Mouse (Mus musculus): ENCODE data around the gene Ganc. TPM values are rescaled to one million over a fixed set of nuclear protein-coding genes. Genes with fewer than 3 reads are reported as not detected.

The Ganc gene
- polyA plus RNA-seq, 1 experiment from 2014 or later, result 6.0 TPM

DNA sequence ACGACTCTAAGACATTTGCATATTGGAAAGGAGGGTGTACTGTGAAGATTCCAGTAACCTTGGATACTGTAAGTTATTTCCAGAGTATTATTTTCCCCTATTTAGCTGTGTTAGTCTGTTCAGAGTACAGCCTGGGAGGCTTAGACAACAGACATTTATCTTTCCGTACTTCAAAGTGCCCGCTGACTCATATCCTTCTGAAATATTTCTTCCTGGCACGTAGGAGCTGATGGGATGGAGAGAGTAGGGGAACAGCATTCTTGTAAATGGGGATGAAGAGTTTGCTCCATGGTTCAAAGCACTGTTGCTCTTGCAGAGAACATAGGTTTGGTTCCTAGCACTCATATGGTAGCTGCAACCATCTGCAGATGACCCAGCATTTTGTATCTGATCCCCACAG is 48.9 kb downstream of the Ganc start:
- no peak overlapping the region for H3K4me2 ChIP-seq
- no peak overlapping the region for H3K4me3 ChIP-seq (replicated peaks)
- no peak overlapping the region for H3K9ac ChIP-seq
- no peaks in the 10 kb centered on the region for H3K4me1 ChIP-seq (replicated peaks)
- no peak overlapping the region for H3K27ac ChIP-seq (replicated peaks)
- no peak for ATAC-seq (ENCODE audit: insufficient read depth)
- no peaks in the 10 kb centered on the region for H3K27me3 ChIP-seq
- H3K9me3 ChIP-seq (replicated peaks), result no peaks in the 10 kb centered on the region
- 0 out of 2 replicates have a peak, but pooled peaks cover 4% of the 10 kb centered on the region for H3K36me3 ChIP-seq (replicated peaks)
- 60% methylated on average over 4 of the region's 4 CpGs for WGBS (ENCODE audit: insufficient replicate concordance)

DNA sequence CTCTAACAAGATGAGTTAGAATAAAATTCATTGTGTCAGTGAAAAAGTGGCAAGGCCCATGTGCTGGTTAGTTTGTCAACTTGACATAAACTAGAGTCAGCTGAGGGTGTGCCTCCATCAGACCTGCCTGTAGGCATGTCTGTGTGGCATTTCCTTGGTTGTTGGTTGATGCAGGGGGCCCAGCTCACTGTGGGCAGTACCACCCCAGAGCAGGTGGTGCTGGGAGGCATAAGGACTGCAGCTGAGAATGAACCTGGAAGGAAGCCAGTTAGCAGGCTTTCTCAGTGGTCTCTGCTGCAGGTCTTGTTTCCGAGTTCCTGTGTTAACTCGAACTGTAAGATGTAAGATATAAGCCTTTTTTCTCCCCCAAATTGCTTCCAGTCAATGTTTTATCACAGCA is 51.3 kb downstream of the Ganc start:
- WGBS (ENCODE audit: insufficient replicate concordance), result 35% methylated on average over 2 of the region's 2 CpGs
- no peak overlapping the region for H3K4me2 ChIP-seq
- ATAC-seq (ENCODE audit: insufficient read depth), result no peak
- H3K9ac ChIP-seq, result no peak overlapping the region
- 0 out of 2 replicates have a peak, but pooled peaks cover 4% of the 10 kb centered on the region for H3K36me3 ChIP-seq (replicated peaks)
- H3K9me3 ChIP-seq (replicated peaks), result no peaks in the 10 kb centered on the region
- H3K27me3 ChIP-seq, result no peaks in the 10 kb centered on the region
- H3K27ac ChIP-seq (replicated peaks), result no peak overlapping the region
- H3K4me3 ChIP-seq (replicated peaks), result no peak overlapping the region
- H3K4me1 ChIP-seq (replicated peaks), result no peaks in the 10 kb centered on the region

DNA sequence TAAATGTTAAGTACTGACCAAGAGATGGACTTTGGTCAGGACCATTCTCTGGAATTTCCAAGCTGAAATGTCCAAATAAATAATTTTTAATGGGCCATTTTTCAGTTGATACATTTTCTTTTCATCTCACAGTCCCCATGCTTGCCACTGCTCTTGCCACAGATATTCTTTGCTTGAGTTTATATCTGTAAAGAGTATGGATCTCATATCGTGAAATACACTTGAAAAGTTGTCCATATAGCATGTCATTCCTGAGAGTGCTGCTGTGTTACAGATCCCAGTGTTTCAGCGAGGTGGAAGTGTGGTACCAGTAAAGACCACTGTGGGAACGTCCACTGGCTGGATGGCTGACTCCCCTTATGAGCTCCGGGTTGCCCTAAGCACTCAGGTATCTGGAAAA is 52.0 kb downstream of the Ganc start, which contains the start of gene Capn3:
Gene Capn3, plus strand, starts transcription at position 301 of the 400 bp plus-strand sequence.
- WGBS (ENCODE audit: insufficient replicate concordance), result 62% methylated on average over 4 of the region's 4 CpGs
- no peaks in the 10 kb centered on the region for H3K9me3 ChIP-seq (replicated peaks)
- H3K4me2 ChIP-seq, result no peak within 1 kb of the TSS
- no peak within 1 kb of the TSS for H3K4me3 ChIP-seq (replicated peaks)
- H3K27ac ChIP-seq (replicated peaks), result no peak within 1 kb of the TSS
- H3K9ac ChIP-seq, result no peak within 1 kb of the TSS
- no peaks in the 10 kb centered on the region for H3K27me3 ChIP-seq
- no peaks in the 10 kb centered on the region for H3K4me1 ChIP-seq (replicated peaks)
- no peak for ATAC-seq (ENCODE audit: insufficient read depth)
- 0 out of 2 replicates have a peak, but pooled peaks cover 4% of the 10 kb centered on the region for H3K36me3 ChIP-seq (replicated peaks)

DNA sequence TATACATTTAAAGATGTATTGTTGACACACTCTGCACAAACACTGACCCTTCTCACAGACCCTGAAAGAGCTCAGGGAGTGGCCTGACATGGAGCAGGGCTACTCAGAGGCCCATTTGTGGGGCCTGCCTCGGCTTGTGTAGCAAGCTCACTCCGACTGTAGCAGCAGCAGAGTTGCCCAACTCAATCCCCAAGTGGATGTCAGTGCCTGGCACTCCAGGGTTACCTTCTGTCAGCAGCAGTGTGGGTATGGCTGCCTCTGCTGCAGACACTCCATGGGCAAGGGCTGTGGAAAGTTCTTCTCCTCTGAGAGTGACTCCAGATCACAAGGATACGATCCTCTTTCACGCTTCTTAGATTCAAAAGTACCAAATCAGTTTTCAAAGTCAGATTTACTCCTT is 56.5 kb downstream of the Ganc start:
- no peak for ATAC-seq (ENCODE audit: insufficient read depth)
- 76% methylated on average over 4 of the region's 4 CpGs for WGBS (ENCODE audit: insufficient replicate concordance)
- H3K9ac ChIP-seq, result no peak overlapping the region

DNA sequence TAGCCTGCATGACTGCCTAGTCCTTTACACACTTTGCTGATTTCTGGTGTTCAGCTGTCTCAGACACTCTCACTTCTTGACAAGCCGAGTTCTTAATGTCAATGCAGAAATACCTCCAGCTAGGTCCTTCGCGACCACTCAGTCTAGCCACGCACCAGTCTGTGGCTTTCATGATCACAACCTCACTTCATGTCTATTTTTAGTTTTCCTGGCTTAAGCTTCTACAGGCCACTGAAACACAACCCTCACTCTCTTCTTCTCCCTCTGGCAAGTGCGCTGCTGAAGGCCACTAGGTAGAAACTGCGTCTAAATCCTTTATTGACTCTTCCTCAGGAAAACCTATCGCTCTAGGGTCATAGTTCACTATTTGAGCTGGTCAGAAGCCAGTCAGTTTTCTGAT is 59.6 kb downstream of the Ganc start:
- no peak overlapping the region for H3K9ac ChIP-seq
- H3K4me1 ChIP-seq (replicated peaks), result peaks cover 17% of the 10 kb centered on the region
- H3K4me3 ChIP-seq (replicated peaks), result no peak overlapping the region
- H3K9me3 ChIP-seq (replicated peaks), result no peaks in the 10 kb centered on the region
- H3K36me3 ChIP-seq (replicated peaks), result no peaks in the 10 kb centered on the region
- WGBS (ENCODE audit: insufficient replicate concordance), result 47% methylated on average over 7 of the region's 7 CpGs
- H3K27ac ChIP-seq (replicated peaks), result no peak overlapping the region
- H3K27me3 ChIP-seq, result no peaks in the 10 kb centered on the region
- no peak for ATAC-seq (ENCODE audit: insufficient read depth)
- H3K4me2 ChIP-seq, result no peak overlapping the region

More for the DNA sequence above, 56.5 kb downstream of the Ganc start:
- no peak overlapping the region for H3K4me3 ChIP-seq (replicated peaks)
- no peak overlapping the region for H3K27ac ChIP-seq (replicated peaks)
- peaks cover 14% of the 10 kb centered on the region for H3K4me1 ChIP-seq (replicated peaks)
- H3K27me3 ChIP-seq, result no peaks in the 10 kb centered on the region
- no peak overlapping the region for H3K4me2 ChIP-seq
- no peaks in the 10 kb centered on the region for H3K36me3 ChIP-seq (replicated peaks)
- no peaks in the 10 kb centered on the region for H3K9me3 ChIP-seq (replicated peaks)

DNA sequence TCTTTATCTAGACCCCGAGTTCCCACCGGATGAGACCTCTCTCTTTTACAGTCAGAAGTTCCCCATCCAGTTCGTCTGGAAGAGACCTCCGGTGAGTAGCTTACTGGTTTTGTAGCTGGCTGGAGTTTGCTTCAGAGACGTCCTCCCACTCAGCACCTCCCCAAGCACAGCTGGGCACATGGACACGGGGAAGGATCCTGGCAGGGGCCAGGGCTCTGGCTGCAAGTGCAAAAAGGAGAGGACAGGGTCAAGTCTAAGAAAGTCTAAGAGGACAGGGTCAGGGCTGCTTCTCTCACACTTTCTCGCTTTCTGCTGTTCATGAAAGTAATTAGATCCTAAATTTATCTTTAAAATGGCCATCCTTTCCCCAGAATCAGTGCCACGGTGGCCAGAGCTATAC is 60.4 kb downstream of the Ganc start:
- Histone ChIP-seq H3K27me3 (no peaks in the 10 kb centered on the region), H3K9me3 (replicated peaks) (no peaks in the 10 kb centered on the region), H3K36me3 (replicated peaks) (no peaks in the 10 kb centered on the region), H3K4me3 (replicated peaks) (no peak overlapping the region), H3K4me2 (no peak overlapping the region), H3K9ac (no peak overlapping the region), H3K4me1 (replicated peaks) (peaks cover 17% of the 10 kb centered on the region), H3K27ac (replicated peaks) (no peak overlapping the region)
- WGBS (ENCODE audit: insufficient replicate concordance), result 40% methylated on average over 8 of the region's 8 CpGs
- no peak for ATAC-seq (ENCODE audit: insufficient read depth)

DNA sequence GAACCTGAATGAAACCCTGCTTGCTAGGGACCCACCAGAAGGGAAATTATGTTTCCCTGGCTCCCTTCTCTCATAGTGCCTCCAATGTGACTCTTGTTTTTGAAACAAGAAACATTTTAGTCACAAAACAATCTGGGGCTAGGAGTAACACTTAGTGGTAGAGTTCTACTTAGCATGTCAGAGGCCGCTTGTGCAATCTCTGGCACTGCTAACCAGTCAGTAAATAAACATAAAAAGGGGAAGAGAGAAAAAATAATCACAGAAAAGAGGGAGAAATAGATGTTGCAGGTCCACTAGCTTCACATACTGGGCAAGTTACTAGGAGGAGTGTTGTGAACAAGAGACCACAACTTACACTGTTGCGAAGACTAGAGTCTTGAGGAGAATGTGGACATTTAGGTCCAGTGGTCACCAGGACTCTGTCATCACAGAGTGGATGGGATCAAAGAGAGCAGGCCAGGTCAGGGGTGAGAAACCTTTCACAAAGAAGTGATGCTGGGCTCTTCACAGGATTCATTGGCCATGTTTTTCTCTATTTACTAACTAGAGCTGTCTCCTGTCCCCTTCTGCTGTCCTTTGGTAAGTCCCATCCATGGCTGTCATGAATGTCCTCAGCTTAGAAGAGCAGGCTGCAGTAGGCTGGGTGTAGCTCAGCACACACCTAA is 61.2 kb downstream of the Ganc start:
- Histone ChIP-seq H3K9me3 (replicated peaks) (no peaks in the 10 kb centered on the region), H3K9ac (no peak overlapping the region), H3K27ac (replicated peaks) (no peak overlapping the region), H3K4me3 (replicated peaks) (no peak overlapping the region), H3K27me3 (no peaks in the 10 kb centered on the region), H3K4me2 (no peak overlapping the region), H3K36me3 (replicated peaks) (no peaks in the 10 kb centered on the region), H3K4me1 (replicated peaks) (peaks cover 17% of the 10 kb centered on the region)
- ATAC-seq (ENCODE audit: insufficient read depth), result 0 out of 2 replicates have a peak, but pooled peaks have one; percentile 34
- WGBS (ENCODE audit: insufficient replicate concordance), result 64% methylated on average over 2 of the region's 2 CpGs

DNA sequence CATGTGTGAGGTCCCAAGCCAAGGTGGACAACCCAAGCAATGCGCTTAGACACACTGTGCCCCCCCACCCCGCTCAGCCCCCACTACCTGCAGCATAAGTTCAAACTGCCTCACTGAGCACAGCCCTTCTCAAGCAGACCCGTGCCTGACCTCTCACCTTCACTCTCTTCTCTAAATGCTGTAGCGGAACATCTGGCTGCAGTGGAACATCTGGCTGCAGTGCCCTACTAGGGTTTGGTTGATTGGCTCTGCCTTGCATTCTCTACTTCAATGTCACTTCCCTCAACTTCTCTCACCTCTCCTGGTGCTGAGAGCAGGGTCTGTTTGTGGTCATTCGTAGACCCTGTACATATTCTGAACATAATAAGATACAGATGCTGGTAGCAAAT is 61.7 kb downstream of the Ganc start:
- Histone ChIP-seq H3K4me3 (replicated peaks) (no peak overlapping the region), H3K27me3 (no peaks in the 10 kb centered on the region), H3K4me2 (no peak overlapping the region), H3K9ac (no peak overlapping the region), H3K27ac (replicated peaks) (no peak overlapping the region), H3K9me3 (replicated peaks) (no peaks in the 10 kb centered on the region), H3K36me3 (replicated peaks) (no peaks in the 10 kb centered on the region), H3K4me1 (replicated peaks) (peaks cover 17% of the 10 kb centered on the region)
- no peak for ATAC-seq (ENCODE audit: insufficient read depth)
- WGBS (ENCODE audit: insufficient replicate concordance), result 71% methylated on average over 5 of the region's 5 CpGs

DNA sequence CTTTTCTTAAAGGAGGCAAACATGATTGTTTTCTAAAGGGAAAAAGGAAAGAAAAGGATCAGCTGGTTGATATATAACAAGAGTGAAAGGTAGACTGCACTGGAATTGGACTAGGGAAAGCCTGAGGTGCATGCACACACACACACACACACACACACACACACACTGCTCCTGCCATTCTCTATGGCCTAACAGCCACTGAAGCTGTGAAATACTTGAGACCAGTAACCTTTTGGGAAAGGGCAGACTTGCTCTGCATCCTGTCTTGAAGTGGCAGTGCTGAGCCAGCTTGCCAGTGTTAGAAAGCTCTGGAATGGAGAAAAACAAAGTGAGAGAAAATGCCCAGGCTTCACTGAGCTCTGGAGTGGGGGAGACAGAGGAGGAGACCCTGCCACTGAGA is 64.3 kb downstream of the Ganc start:
- ATAC-seq (ENCODE audit: insufficient read depth), result no peak
- Histone ChIP-seq H3K4me2 (no peak overlapping the region), H3K9me3 (replicated peaks) (no peaks in the 10 kb centered on the region), H3K27ac (replicated peaks) (no peak overlapping the region), H3K4me3 (replicated peaks) (no peak overlapping the region), H3K9ac (no peak overlapping the region), H3K36me3 (replicated peaks) (no peaks in the 10 kb centered on the region), H3K27me3 (no peaks in the 10 kb centered on the region), H3K4me1 (replicated peaks) (peaks cover 17% of the 10 kb centered on the region)

DNA sequence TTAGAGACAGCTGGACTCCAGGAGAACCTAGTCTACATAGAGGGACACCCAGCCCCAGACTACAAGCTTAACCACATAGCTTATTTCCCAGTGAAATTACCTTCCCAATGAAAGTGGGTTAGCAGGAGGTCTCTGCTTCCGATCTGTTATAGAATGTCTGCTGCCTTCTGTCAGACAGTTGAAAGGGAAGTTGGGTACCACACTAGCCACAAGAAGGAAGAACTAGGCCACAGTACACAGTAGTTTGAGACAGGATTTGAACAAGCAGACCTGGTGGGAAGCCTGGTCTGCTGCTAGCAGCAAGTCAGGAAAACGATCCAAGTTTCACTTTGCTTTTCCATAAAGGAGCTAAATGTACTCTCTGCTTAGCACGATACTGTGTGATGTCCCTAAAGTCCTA is 65.5 kb downstream of the Ganc start:
- Histone ChIP-seq H3K4me2 (no peak overlapping the region), H3K27me3 (no peaks in the 10 kb centered on the region), H3K27ac (replicated peaks) (no peak overlapping the region), H3K36me3 (replicated peaks) (no peaks in the 10 kb centered on the region), H3K9me3 (replicated peaks) (no peaks in the 10 kb centered on the region), H3K4me3 (replicated peaks) (no peak overlapping the region), H3K4me1 (replicated peaks) (peaks cover 13% of the 10 kb centered on the region), H3K9ac (no peak overlapping the region)
- no peak for ATAC-seq (ENCODE audit: insufficient read depth)
- WGBS (ENCODE audit: insufficient replicate concordance), result 33% methylated on average over 3 of the region's 3 CpGs

DNA sequence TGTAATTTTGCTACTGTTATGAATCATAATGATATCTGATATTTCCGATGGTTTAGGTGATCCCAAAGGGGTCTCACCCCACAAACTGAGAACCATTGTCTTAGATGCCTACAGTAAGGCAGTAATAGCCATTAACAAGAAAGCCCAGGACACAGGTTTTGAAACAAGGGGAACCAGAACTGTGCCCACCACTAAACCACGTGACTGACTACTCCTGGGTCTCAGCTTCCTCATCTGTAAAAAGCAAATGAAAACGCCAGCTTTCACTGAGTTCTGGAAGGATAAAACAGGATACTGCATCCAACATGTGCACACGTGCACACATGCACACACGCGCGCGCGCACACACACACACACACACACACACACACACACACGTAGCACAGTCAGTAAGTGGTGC is 66.0 kb downstream of the Ganc start:
- Histone ChIP-seq H3K9ac (no peak overlapping the region), H3K27ac (replicated peaks) (no peak overlapping the region), H3K36me3 (replicated peaks) (no peaks in the 10 kb centered on the region), H3K4me1 (replicated peaks) (peaks cover 9% of the 10 kb centered on the region), H3K9me3 (replicated peaks) (no peaks in the 10 kb centered on the region), H3K27me3 (no peaks in the 10 kb centered on the region), H3K4me2 (no peak overlapping the region), H3K4me3 (replicated peaks) (no peak overlapping the region)
- WGBS (ENCODE audit: insufficient replicate concordance), result 63% methylated on average over 10 of the region's 10 CpGs
- ATAC-seq (ENCODE audit: insufficient read depth), result no peak

DNA sequence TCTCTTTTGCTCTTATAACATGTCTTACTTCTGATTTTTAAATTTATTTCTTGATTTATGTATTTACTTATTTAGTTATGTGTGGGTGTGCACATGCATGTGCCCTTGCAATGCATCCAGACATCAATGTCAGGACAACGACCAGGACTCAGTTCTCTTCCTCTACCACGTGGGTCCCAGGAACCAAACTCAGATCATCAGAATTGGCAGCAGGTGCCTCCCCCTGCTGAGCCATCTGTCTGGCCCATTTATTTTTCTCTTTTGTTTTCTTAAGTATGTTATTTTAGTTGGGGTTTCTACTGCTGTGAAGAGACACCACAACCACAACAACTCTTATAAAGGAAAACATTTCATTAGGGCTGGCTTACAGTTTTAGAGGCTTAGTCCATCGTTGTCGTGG is 67.2 kb downstream of the Ganc start:
- Histone ChIP-seq H3K9me3 (replicated peaks) (no peaks in the 10 kb centered on the region), H3K27ac (replicated peaks) (no peak overlapping the region), H3K9ac (no peak overlapping the region), H3K4me2 (no peak overlapping the region), H3K27me3 (no peaks in the 10 kb centered on the region), H3K4me1 (replicated peaks) (no peaks in the 10 kb centered on the region), H3K36me3 (replicated peaks) (no peaks in the 10 kb centered on the region), H3K4me3 (replicated peaks) (no peak overlapping the region)
- 68% methylated on average over 4 of the region's 4 CpGs for WGBS (ENCODE audit: insufficient replicate concordance)
- ATAC-seq (ENCODE audit: insufficient read depth), result no peak
